Mouse (Mus musculus) CD4-positive helper T cell, adult 2 months (primary cell): Measurements from ENCODE around the gene Foxo1.
A peak's percentile ranks its signal among the peaks of the same experiment; 100 is the strongest.

Experiments used
- DNase-seq: peaks from one replicate; pipeline ENCODE4 v3.0.0-alpha.2; 2012; ENCODE audit warnings: low read depth, missing footprints, low spot score

Gene Foxo1

DNA sequence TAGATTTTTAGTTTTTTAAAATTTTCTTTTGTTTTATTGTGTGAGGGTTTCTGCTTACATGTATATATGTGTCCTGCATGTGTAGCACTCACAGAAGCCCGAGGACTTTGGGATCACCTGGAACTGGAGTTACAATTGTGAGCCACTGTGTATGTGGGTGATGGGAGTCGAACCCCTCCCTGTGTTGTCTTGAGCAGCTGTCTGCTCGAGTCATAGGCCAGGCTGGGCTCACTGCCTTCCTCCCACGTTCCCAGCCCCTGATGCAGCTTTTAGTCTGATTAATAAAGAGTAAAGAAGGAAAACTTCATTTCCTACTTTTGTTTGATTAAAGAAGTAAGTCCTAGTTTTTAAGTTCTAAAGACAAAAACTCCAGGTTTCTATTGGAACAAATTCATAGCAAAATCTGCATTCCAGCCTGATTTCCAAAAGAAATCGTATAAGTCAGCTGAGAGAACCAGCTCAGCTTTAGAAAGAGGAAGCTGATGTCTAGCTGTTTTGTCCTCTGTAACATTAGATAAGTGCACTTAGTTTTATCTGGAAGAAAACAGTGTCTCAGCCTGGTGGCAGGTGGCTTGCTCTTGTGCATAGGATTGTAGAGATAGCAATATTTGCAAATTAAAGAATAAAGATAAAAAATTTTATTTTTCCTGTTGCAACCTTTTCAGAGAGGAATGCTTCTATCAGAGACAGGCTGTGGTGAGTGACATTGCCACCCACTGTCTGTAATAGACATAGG, 40.6 kb downstream of the Foxo1 start:
- DNase-seq = no peak

DNA sequence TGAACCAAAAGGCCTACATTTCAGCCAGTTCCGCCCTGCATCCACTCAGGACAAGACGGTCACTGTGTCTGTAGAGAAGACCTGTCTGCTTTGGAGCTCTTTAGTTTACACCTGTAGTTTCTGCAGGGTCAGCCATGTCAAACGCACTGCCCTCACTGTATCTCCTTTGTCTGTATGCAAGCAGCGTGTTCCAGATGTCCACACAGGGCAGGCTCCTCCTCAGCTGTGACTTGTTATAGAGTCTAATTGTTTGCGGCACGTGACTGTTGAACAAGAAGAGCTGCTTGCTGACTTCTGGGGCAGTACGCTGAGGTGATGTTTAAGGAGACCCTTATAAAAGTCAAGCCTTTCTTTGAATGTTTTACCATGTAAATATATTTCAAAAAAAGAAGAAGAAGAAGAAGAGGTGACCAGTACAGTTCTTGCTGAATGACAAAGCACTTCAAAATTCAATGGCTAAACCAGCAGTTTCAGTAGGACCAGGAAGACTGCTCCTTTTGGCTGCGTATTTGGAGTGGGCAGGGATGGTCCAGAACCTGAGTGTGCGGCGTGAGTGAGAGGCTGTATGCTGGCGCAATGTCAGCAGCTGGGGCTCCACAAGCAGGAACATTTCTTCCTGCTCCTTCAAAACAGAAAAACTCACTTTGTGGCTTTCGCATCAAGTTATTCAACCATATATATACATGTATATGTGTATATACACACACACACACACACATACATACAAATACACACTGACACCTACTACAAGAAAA, 52.6 kb downstream of the Foxo1 start:
- DNase-seq = no peak

DNA sequence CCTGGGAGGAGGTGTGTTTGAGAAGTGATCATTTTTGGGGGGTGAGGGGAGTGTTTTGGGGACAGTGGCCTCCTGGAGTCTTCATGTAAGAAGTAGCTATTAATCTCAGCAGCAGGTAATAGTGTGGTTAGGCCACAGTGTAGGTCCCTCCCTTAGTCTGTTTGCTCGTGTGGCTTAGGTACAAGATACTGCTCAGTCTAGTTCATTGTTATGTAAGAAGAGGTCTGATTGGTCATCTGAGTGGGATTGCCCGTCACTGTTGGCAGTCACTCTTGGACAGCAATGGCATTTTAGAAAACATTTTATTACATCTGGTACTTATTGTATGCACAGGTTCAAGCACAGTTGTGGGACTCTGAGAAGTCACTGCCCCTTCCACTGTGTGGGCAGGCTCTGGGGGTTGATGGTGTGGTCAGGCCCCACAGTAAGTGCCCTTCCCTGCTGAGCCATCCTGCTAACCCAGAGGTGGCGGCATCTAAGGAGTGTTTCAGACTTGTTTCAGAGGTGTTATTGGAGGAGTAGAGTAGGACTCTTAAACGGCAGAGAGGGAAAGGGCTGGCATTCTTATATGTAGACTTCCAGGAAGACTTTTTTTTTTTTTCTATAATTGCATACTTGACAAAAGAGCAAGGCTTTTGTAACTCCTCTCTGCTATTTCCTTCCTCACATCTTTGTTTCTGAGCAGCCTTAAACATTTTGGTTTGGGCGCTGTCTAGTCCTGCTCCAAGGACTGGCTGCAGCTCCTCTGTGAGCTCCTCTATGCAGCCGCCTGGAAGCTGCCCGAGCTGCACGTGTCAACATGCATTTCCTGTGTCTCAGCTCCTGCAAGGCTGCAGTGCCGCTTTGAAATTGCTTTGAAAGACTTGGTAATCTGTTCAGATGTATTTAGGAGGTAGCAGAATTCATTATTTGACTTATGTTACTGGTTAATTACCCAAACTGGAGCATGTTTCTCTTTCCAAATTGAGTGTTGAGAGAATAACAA, 54.6 kb downstream of the Foxo1 start:
- peak; percentile 49 for DNase-seq

DNA sequence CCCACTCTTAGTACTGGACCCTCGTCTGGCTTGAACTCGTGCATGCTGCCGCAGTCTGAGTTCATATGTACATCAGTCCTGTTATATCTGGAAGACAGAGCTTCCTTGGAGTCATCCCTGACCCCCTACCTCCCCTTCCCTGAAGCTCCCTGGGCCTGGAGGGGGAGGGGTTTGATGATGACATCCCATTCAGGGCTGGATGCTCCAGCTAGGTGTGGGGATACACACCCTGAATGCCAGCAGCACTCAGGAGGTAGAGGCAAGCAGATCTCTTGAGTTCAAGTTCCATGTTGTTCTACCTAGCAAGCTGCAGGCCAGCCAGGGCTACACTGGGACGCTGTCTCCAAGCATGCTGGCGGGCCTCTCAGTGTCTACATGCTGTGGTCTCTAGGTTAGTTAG, 56.9 kb downstream of the Foxo1 start:
- DNase-seq = no peak

DNA sequence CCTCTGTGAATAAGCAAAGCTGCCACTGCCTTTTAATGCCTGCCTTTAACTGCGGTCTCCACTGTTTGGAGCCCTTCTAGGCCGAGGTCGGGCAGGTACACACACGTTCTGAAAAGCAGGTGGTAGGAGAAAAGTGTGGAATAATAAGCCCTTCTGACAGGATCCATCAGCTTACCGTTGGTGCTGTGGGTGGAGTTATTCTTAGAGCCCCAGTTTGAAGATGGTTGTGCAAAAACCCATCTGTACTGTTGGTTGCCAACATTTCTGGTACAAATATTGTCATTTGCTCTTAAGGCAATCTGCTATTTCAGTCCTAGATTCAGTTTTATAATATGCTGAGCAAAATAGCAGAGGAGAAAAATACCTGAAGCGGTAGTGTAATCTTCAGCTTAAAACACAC, 58.6 kb downstream of the Foxo1 start:
- no peak for DNase-seq

DNA sequence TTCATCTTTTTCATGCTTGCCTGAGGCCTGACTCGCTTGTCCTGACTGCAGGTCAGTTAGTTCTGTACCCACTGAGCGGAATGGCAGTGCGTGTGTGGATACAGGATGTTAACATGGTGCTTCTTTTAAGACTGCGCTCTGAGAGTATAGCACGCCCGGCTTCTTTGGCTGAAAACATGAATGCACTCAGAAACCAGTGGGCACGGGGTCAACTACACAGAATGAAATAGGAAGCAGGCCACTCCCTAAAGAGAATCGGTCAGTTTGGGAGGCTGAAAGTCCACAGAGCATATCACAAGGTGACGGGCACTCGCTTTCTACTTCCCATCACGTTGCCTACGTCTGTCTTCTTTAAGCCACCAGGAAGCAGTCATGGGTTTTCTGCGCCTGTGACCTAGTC, 59.0 kb downstream of the Foxo1 start:
- no peak for DNase-seq

DNA sequence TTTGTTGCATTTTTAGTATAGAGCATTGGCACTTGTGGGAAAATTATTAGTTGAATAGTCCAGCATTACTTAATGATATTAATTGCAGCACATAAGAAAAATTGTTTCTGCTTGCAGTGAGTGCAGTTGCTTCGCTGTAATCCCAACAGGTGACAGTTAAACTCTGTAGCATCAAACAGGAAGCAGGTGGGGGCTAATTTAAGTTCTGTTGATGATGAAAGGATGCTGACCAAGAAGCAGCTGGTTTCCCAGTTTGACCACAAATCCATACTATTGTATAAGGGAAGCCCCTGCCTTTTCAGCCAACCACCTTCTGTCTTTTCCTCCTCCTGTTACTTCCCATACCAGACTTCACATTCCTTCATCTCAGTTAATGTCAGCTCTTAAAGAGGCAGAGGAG, 63.6 kb downstream of the Foxo1 start:
- no peak for DNase-seq

DNA sequence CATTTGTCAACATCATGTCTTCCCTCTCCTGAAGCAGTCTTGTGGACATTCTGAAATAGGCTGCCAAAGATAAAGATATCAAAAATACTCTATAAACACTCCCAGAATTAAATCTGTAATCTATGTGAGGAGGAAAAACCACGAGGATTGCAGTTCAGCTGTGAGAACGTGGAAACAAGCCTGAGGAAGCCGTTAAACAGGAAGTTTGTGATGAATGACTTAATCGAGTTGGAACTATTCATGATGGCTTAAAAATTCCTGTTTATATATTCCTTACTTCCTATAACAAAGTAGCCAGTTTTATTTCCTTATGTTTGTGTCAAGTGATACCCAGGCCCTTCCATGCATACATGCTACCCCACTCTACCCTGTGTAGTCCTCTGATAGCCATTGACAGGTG, 70.6 kb downstream of the Foxo1 start:
- no peak for DNase-seq

DNA sequence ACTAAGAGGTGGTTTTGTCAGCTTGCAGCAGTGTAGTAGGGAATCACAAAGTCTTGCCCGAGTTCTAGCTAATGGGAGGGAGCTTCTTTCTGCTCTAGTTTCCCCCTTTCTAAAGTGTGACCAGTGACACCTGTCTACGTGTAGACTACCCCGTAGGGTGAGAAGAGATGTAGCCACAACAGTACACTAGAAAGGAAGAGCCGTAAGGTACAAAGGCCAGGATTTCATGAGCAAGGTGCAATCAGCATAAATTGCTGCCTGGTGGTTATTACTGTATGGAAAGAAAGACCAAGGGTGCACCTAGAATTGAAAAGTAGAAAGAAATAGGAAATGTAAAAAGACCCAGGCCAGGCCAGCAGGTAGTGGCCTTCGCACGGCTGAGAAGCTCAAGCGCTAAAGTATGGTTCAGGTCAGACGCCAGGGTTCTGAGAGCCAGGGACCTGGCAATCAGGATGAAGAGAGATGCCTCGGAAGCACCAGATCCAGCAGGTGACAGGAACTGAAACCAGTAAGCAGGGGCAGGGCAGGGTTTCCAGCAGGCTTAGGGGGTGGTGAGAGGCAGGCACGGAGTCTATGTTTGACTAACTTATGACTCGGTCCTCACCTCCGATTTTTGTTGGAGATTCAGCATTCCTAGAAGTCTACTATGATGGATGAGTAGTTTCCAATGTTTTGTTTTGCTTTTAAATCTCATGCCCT, 72.3 kb downstream of the Foxo1 start:
- DNase-seq = no peak

DNA sequence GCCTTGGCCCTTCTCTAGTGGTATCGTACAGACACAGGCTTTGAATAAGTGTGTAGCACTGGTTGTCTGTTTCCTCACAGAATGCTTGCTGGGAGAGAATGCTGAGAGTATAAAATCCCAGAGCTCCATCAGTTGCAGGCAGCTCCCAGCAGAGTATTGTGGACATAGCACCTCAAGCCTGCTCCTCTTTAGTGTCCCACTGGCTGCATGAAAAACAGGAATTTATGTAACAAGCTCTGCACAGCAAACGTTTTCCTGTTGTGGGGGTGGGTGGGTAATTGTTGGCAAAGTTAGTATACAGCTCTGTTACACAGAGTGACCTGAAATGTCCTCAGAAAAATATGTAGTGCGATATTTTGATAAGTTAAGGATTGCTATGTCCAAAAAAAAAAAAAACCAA, 74.1 kb downstream of the Foxo1 start:
- no peak for DNase-seq

DNA sequence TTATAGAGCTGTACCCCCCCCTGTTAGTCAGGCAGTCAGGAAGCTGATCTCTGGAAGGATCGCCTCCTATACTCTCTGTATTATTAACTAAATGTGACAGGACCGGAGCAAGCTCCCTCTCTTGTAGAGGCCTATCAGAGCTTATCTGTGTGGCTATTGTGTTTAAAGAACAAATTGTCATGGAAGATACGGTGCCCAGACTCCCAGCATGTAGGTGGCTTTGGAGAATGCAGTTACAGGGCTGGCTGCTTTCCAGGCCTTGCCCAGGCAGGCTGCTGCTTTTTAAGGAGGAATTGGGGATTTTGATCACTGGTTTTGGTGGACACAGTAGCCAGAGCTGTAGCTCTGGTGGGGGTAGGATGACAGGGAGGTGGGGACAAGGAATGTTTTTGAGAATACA, 74.7 kb downstream of the Foxo1 start:
- no peak for DNase-seq

DNA sequence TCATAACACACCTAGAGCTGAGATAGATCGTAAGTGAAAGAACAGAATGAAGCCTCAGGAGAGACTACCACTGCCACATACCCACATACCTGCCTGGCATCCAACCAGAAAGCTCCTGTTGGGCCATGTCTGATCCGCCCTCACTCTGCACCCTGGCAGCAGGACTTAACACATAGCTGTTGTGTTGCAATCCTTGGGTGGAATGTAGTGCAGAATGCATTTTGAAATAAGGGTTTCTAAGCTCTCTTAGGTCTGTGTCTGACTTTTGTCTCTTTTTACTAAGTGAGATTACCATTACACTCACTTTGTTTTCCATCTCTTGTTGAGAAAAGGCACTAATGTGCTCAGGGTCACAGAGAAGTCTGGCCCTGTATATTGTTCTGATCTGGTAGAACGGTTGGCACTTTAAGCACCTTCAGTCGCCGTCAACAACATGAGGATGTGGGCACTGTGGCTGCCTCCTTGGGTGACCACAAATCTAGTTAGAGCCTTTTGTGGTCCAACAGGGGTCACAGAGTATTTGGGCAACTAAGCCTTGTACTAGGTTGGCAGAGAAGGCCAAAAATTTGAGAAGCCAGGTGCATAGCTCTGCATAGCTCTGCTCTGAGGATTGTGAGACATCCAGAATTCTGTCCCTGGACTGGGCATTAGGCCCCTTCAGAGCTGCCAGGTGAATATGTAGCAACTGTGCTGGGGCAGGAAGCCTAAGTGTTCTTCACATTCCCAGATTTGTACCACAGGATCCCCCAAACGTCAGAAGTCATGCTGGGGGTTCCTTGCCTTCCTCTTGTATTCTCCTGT, 75.3 kb downstream of the Foxo1 start:
- DNase-seq = peak; percentile 68

DNA sequence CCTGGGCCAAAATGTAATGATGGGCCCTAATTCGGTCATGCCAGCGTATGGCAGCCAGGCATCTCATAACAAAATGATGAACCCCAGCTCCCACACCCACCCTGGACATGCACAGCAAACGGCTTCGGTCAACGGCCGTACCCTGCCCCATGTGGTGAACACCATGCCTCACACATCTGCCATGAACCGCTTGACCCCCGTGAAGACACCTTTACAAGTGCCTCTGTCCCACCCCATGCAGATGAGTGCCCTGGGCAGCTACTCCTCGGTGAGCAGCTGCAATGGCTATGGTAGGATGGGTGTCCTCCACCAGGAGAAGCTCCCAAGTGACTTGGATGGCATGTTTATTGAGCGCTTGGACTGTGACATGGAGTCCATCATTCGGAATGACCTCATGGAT, 77.7 kb downstream of the Foxo1 start:
- DNase-seq = no peak

DNA sequence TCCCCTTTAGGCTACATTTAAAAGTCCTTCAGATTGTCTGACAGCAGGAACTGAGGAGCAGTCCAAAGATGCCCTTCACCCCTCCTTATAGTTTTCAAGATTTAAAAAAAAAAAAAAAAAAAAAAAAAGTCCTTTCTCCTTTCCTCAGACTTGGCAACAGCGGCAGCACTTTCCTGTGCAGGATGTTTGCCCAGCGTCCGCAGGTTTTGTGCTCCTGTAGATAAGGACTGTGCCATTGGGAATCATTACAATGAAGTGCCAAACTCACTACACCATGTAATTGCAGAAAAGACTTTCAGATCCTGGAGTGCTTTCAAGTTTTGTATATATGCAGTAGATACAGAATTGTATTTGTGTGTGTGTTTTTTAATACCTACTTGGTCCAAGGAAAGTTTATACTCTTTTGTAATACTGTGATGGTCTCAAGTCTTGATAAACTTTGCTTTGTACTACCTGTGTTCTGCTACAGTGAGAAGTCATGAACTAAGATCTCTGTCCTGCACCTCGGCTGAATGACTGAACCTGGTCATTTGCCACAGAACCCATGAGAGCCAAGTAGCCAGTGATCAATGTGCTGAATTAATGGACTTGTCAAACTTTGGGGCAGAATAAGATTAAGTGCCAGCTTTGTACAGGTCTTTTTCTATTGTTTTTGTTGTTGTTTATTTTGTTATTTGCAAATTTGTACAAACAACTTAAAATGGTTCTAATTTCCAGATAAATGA, 79.0 kb downstream of the Foxo1 start:
- DNase-seq = no peak

DNA sequence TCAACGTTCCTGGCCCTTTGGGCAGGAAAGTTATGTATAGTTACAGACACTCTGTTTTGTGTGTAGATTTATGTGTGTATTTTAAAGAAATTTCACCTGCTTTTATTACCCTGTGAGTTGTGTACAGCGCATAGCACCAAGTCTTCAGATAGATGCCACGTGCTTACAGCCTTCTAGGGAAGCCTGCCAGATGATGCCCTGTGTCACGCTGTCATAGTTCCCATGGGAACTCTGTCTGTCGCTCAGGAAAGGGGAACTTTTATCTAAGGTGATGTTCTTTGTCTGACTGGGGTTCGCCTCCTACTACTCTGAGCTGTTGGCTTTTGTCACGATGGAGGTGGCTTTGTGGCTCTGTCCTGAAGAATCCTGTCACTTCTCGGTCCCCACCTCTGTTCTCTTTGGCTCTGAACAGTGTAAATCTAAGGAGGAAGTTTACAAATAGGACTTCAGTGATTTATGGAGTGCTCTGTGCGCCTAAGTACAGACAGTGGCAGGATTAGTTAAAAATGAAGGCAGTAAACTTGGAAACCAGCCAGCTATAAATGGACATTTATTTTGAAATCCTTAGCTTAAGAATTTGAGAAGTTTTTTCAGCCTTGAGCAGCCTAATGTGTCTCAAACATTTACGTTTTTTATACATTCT, 80.0 kb downstream of the Foxo1 start:
- DNase-seq = no peak

DNA sequence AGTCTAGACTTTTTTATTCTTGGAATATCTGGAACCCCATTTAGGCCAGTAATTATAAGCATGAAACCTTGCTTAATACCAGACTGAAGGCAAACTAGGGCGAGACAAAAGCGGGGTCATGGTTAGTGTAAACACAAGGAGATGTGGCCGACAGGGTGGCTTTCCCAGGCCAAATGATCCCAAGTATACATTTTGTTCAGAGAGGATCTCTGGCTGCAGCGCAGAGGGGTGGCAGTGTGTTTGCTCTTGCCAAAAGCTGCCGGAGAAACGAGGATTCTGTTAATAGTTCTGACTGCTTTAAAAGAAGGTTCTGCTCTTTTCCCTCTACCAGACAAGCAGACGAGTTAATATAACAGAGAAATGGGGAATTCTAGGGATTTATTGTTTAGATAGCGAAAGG, 82.5 kb downstream of the Foxo1 start:
- no peak for DNase-seq

DNA sequence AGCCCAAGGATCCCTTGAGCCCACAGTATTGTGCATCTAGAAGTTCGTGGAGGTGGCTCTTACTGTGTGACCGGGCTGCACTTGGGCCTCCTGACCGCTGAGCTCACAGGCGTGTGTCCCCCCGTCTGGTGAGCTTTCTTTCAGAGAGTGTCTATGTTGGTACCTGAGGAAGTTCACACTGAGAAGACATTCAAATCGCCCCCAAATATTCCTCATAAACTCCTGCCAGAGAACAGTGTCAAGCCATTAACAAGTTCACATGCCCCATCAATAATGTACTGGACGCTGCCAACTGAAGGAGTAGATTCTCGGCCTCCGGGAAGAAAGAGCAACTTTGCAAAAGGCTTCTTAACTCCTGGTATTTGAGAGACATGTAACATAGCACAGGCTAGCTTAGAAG, 83.8 kb downstream of the Foxo1 start:
- no peak for DNase-seq

DNA sequence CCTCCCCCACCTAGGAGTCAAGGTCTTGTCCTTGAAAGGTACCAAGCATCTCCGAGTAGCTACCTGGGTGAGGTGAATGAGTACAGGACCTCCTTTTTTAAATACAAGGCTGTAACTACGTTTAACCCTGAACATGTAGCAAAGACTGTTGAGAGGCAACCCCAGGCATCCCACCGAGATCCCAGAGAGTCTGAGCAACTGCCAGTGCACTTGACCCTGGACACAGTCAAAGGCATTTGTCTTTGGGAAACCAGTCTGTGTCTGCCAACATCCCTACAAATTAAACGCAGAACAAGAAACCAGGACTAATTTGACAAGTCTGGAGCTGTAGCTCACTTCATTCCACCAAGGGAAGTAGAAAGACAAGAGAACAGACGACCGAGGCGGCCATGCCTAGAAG, 86.1 kb downstream of the Foxo1 start:
- DNase-seq = no peak

DNA sequence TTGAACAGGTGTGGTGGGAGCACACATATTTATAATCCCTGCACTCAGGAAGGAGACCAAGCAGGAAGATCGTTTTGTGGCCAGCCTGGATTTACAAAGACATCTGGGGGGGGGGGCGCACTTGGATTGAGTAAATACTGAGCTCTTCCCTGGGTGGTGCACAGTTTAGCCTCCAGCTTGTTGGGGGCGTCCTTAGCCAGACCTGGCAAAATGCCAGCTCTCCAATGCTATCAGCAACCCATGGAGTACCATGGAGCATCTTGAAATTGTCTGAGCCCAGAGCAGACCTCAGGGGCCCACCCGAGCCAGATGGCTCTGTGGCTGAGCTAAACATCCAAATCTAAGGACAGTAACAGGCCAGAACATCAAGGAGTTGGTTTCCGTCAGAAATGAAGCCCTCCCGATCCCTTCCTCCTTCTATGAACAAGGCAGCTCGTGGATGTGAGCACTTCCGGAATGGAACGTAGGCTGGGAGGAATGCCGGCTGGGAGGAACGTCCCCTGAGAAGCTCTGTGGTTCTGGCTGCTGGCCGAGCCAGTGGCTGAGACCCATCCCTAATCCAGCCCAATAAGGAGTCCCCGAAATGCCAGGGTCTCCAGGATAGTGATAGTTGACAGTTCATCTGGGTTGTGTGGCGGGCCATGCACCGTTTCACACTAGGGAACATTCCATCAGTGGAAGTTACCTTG, 89.3 kb downstream of the Foxo1 start:
- no peak for DNase-seq
